Mouse (Mus musculus): Measurements from ENCODE around the gene Rnf144b. TPM values are rescaled to one million over a fixed set of nuclear protein-coding genes. Genes with fewer than 3 reads are reported as not detected.

Rnf144b gene
- polyA plus RNA-seq, 1 experiment = 0.17 TPM

DNA sequence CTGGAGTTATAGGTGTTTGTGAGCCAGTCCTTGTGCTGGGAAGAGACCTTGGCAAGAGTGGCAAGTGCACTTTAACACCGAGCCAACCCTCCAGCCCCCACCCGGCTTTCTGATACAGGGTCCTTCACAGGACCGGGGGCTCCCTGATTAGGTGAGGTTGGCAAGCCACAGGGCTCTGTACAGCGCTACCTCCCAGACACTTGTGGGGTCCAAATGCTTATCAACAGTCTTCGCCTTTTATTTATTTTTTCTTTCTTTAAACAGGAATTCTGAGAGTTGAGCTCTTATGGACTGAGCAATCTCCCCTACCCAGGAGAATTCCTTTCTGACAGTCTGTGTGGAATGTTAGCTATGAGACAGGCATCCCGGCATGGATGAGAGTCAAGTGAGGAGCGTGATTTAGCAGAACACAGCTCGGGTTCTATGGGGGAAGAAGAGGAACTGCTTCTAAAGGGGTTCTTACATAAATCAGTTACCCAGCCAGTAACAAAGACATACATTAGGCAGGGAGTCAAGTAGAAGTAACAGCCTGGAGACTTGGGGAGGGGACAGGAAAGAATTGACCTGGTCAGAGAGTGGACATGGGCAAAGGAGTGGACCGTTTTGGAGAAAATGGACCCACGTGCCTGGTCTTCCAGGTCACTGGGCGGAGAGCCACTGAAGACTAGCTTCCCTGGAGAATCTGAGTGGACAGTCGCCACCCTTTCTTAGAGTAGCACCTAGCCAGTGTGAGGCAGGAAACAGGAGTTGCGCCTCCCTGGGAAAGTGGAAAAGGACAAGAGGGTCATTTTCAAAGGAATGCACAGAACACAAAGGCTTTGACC is 154.8 kb downstream of the Rnf144b start:
- Histone ChIP-seq H3ac (ENCODE audit: control insufficient read depth, insufficient read length) (no peak overlapping the region), H3K4me3 (no peak overlapping the region), H3K79me2 (ENCODE audit: control insufficient read depth, insufficient read depth) (no peaks in the 10 kb centered on the region), H3K27me3 (ENCODE audit: control insufficient read depth, insufficient read depth, insufficient read length) (no peaks in the 10 kb centered on the region), H3K36me3 (ENCODE audit: control insufficient read depth, insufficient read depth) (no peaks in the 10 kb centered on the region), H3K4me2 (ENCODE audit: low read depth) (no peak overlapping the region)
- TF ChIP-seq SRF (IDR thresholded peaks at IDR 0.05; ENCODE audit: control insufficient read depth, insufficient read length, low read depth) = no peak
- no peak for TF ChIP-seq POLR2AphosphoS2 (IDR thresholded peaks at IDR 0.05; ENCODE audit: insufficient read length, low read depth)
- no peak for TF ChIP-seq TCF3 (IDR thresholded peaks at IDR 0.05; ENCODE audit: insufficient read length, low read depth)
- no peak for TF ChIP-seq MAX (IDR thresholded peaks at IDR 0.05; ENCODE audit: low read depth)
- TF ChIP-seq TCF12 (IDR thresholded peaks at IDR 0.05; ENCODE audit: insufficient read depth, poor library complexity, severe bottlenecking) = no peak

DNA sequence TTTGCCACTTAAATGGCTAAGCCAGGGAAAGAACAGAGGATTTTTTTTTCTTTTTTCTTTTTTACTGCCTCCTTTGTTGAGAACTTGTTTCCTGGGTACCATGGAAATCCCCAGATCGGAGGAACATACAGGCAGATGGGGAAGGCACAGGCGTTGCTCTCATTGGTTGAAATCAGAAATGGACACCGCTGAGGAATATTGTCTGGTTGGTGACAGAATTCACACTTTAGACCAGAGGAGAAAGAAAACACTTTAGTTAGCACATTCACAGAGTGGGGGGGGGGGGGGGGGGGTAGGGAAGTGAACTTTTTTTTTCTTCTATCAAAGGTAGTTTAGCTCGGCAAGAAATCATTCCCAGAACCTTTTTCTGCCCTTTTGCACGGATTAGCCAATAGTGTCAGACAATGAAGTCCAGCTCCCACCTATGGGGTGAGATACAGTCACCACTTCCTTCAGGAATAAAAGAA is 155.4 kb downstream of the Rnf144b start:
- no peaks in the 10 kb centered on the region for H3K36me3 ChIP-seq (ENCODE audit: control insufficient read depth, insufficient read depth)
- H3K27me3 ChIP-seq (ENCODE audit: control insufficient read depth, insufficient read depth, insufficient read length) = no peaks in the 10 kb centered on the region
- TF ChIP-seq POLR2AphosphoS2 (IDR thresholded peaks at IDR 0.05; ENCODE audit: insufficient read length, low read depth) (no peak), E2F4 (IDR thresholded peaks at IDR 0.05; ENCODE audit: insufficient read depth) (no peak), MYOD1 (IDR thresholded peaks at IDR 0.05; ENCODE audit: control insufficient read depth in 1 of 3, insufficient read length in 2 of 3, low read depth in 2 of 3) (no peak), TCF3 (IDR thresholded peaks at IDR 0.05; ENCODE audit: insufficient read length, low read depth) (no peak), USF1 (IDR thresholded peaks at IDR 0.05; ENCODE audit: low read depth) (no peak), MAX (IDR thresholded peaks at IDR 0.05; ENCODE audit: low read depth) (no peak), MYOG (IDR thresholded peaks at IDR 0.05; ENCODE audit: control insufficient read depth in 1 of 3, insufficient read depth in 1 of 3, insufficient read length in 2 of 3, low read depth in 2 of 3) (no peak), POLR2A (IDR thresholded peaks at IDR 0.05; ENCODE audit: insufficient read length, low read depth) (no peak), SRF (IDR thresholded peaks at IDR 0.05; ENCODE audit: control insufficient read depth, insufficient read length, low read depth) (no peak), REST (IDR thresholded peaks at IDR 0.05; ENCODE audit: insufficient read depth, insufficient read length) (no peak)
- H3K4me3 ChIP-seq = no peak overlapping the region
- no peak overlapping the region for H3ac ChIP-seq (ENCODE audit: control insufficient read depth, insufficient read length)
- no peak overlapping the region for H3K4me2 ChIP-seq (ENCODE audit: low read depth)
- H3K79me2 ChIP-seq (ENCODE audit: control insufficient read depth, insufficient read depth) = no peaks in the 10 kb centered on the region

DNA sequence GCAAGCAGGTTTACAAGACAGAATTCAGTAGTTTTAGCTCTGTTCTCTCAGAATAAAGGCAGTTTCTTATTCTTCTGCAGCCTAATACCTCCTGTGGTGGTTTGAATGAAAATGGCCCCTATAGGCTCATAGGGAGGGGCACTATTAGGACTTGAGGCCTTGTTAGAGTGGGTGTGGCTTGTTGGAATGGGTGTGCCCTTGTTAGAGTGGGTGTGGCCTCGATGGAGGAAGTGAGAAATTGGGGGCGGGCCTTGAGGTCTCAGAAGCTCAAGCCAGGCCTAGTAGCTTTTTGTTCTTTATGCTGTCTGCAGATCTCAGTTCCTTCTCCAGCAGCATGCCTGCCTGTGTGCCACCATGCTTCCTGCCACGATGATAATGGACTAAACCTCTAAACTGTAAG is 159.8 kb downstream of the Rnf144b start:
- Histone ChIP-seq H3K4me2 (ENCODE audit: low read depth) (no peak overlapping the region), H3K27me3 (ENCODE audit: control insufficient read depth, insufficient read depth, insufficient read length) (no peaks in the 10 kb centered on the region), H3ac (ENCODE audit: control insufficient read depth, insufficient read length) (no peak overlapping the region), H3K4me3 (no peak overlapping the region), H3K79me2 (ENCODE audit: control insufficient read depth, insufficient read depth) (no peaks in the 10 kb centered on the region), H3K36me3 (ENCODE audit: control insufficient read depth, insufficient read depth) (no peaks in the 10 kb centered on the region)
- TF ChIP-seq MYOD1 (IDR thresholded peaks at IDR 0.05; ENCODE audit: control insufficient read depth in 1 of 3, insufficient read length in 2 of 3, low read depth in 2 of 3) (no peak), MAX (IDR thresholded peaks at IDR 0.05; ENCODE audit: low read depth) (no peak), CEBPB (IDR thresholded peaks at IDR 0.05; ENCODE audit: insufficient read depth, poor library complexity, severe bottlenecking) (no peak), REST (IDR thresholded peaks at IDR 0.05; ENCODE audit: insufficient read depth, insufficient read length) (no peak), POLR2A (IDR thresholded peaks at IDR 0.05; ENCODE audit: insufficient read length, low read depth) (no peak), USF1 (IDR thresholded peaks at IDR 0.05; ENCODE audit: low read depth) (no peak), SRF (IDR thresholded peaks at IDR 0.05; ENCODE audit: control insufficient read depth, insufficient read length, low read depth) (no peak)

DNA sequence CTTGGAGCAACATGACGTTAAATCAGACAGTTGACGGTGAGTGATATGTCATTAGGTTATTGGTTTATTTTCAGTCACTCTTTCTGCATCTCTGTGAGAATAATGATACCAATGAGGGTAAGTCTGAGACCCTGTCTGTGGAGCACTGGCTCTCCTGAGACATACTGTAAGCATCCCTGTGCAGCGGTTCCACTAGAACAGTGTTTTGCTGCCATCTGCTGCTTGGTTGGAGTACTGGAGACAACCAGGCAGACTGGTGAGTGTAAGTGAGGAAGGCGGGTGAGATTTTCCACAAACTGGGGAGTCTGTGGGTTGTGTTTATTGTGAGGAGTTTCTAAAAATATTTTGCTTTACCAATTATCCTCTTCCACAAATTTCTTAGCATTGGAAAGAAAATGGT is 166.0 kb downstream of the Rnf144b start:
- no peak overlapping the region for H3K4me3 ChIP-seq
- H3K79me2 ChIP-seq (ENCODE audit: control insufficient read depth, insufficient read depth) = no peaks in the 10 kb centered on the region
- no peak overlapping the region for H3ac ChIP-seq (ENCODE audit: control insufficient read depth, insufficient read length)
- no peak overlapping the region for H3K4me2 ChIP-seq (ENCODE audit: low read depth)
- TF ChIP-seq REST (IDR thresholded peaks at IDR 0.05; ENCODE audit: insufficient read depth, insufficient read length) = no peak
- no peaks in the 10 kb centered on the region for H3K36me3 ChIP-seq (ENCODE audit: control insufficient read depth, insufficient read depth)
- peaks cover 15% of the 10 kb centered on the region for H3K27me3 ChIP-seq (ENCODE audit: control insufficient read depth, insufficient read depth, insufficient read length)

DNA sequence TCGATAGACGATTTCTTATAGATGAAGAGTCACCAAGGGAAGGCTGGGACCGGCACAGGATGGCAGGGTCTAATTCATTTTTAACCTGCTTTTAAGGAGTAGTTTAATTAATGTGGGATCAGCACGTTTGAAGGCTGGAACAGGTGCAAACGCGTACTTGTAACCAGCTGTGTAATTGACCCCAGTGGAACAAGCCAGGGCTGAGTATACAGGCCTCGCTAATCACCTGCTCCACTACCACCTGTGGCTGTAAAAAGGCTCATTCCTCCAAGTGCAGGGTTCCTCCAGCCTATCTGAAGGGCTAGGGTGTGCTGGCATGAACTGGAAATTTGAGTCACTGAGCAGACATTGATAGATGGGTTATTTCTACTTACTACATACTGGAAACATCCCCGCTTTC is 174.0 kb downstream of the Rnf144b start:
- TF ChIP-seq MYOD1 (IDR thresholded peaks at IDR 0.05; ENCODE audit: control insufficient read depth in 1 of 3, insufficient read length in 2 of 3, low read depth in 2 of 3) (no peak), TCF3 (IDR thresholded peaks at IDR 0.05; ENCODE audit: insufficient read length, low read depth) (no peak), POLR2AphosphoS2 (IDR thresholded peaks at IDR 0.05; ENCODE audit: insufficient read length, low read depth) (no peak), E2F4 (IDR thresholded peaks at IDR 0.05; ENCODE audit: insufficient read depth) (no peak), POLR2A (IDR thresholded peaks at IDR 0.05; ENCODE audit: insufficient read length, low read depth) (no peak)
- Histone ChIP-seq H3K79me2 (ENCODE audit: control insufficient read depth, insufficient read depth) (no peaks in the 10 kb centered on the region), H3K36me3 (ENCODE audit: control insufficient read depth, insufficient read depth) (no peaks in the 10 kb centered on the region), H3ac (ENCODE audit: control insufficient read depth, insufficient read length) (no peak overlapping the region), H3K4me2 (ENCODE audit: low read depth) (no peak overlapping the region), H3K4me3 (no peak overlapping the region), H3K27me3 (ENCODE audit: control insufficient read depth, insufficient read depth, insufficient read length) (peaks cover 10% of the 10 kb centered on the region)

Other genes starting within 250 kb of the Rnf144b start
- 15.4 TPM for gene Kif13a, start 192.8 kb upstream of the Rnf144b start, polyA plus RNA-seq (2012; fragmentation: generic; extraction: Trizol)
- 0.14 TPM for gene Nhlrc1, start 107.8 kb upstream of the Rnf144b start, polyA plus RNA-seq (2012; fragmentation: generic; extraction: Trizol)
- gene Kdm1b, start 79.2 kb upstream of the Rnf144b start, polyA plus RNA-seq (2012; fragmentation: generic; extraction: Trizol) = 5.0 TPM
- 7.4 TPM for gene Tpmt, start 77.9 kb upstream of the Rnf144b start, polyA plus RNA-seq (2012; fragmentation: generic; extraction: Trizol)
- gene Dek, start 16.5 kb upstream of the Rnf144b start, polyA plus RNA-seq (2012; fragmentation: generic; extraction: Trizol) = 11.2 TPM